Mouse (Mus musculus): ENCODE measurements around the gene Rbm4. TPM values are rescaled to one million over a fixed set of nuclear protein-coding genes. Genes with fewer than 3 reads are reported as not detected.

The Rbm4 gene
- total RNA-seq, 2 experiments from 2014 or later, result 27.9 to 31.1 TPM

- no peak for DNase-seq
Observed at GRCm38 (mm10) chr19:4739762-4740161, 53.9 kb downstream of the Rbm4 start.

- no peak for DNase-seq
Observed at GRCm38 (mm10) chr19:4739053-4739452, 54.6 kb downstream of the Rbm4 start.

- no peak for DNase-seq
Observed at GRCm38 (mm10) chr19:4737866-4738265, 55.8 kb downstream of the Rbm4 start.

Other genes starting within 250 kb of the Rbm4 start
- 1 to 10 TPM; 1.4 to 1.5 TPM for gene Lrfn4, start 178.2 kb downstream of the Rbm4 start, total RNA-seq (2021)
- gene Rce1, start 168.3 kb downstream of the Rbm4 start, total RNA-seq (2021), result 1 to 10 TPM; 3.9 to 6.5 TPM
- not detected for gene Gm960, start 95.2 kb downstream of the Rbm4 start, total RNA-seq (2021)
- gene Sptbn2, start 82.7 kb downstream of the Rbm4 start, total RNA-seq (2021), result under 1 TPM; 0.08 to 0.31 TPM
- gene Rbm4b, start 37.4 kb downstream of the Rbm4 start, total RNA-seq (2021), result 1 to 10 TPM; 1.9 to 2.1 TPM
- gene Gm21992, start 17.7 kb upstream of the Rbm4 start, total RNA-seq (2021), result 1 to 10 TPM; 8.9 to 9.4 TPM
- gene Rbm14, start 17.7 kb upstream of the Rbm4 start, total RNA-seq (2021), result 10 to 100 TPM; 11.1 to 11.2 TPM
- 10 to 100 TPM; 26.3 to 27.1 TPM for gene Ccs, start 45.4 kb upstream of the Rbm4 start, total RNA-seq (2021)
- not detected for gene Ccdc87, start 45.5 kb upstream of the Rbm4 start, total RNA-seq (2021)
- 10 to 100 TPM; 28.4 to 41.6 TPM for gene Ctsf, start 61.2 kb upstream of the Rbm4 start, total RNA-seq (2021)
- gene Actn3, start 84.0 kb upstream of the Rbm4 start, total RNA-seq (2021), result 1,000 to 10,000 TPM; 7,181 to 7,860 TPM
- 1 to 10 TPM; 2.4 to 2.8 TPM for gene Zdhhc24, start 84.8 kb upstream of the Rbm4 start, total RNA-seq (2021)
- gene Bbs1, start 112.7 kb upstream of the Rbm4 start, total RNA-seq (2021), result 1 to 10 TPM; 1.6 to 2.6 TPM
- gene Dpp3, start 134.4 kb upstream of the Rbm4 start, total RNA-seq (2021), result 10 to 100 TPM; 15.6 to 23.4 TPM
- 1 to 10 TPM in 1 of 2 experiments, under 1 TPM in 1; 0.87 to 1.2 TPM for gene Peli3, start 149.2 kb upstream of the Rbm4 start, total RNA-seq (2021)
- 10 to 100 TPM; 57.6 to 59.6 TPM for gene Mrpl11, start 168.2 kb upstream of the Rbm4 start, total RNA-seq (2021)
- not detected for gene Npas4, start 196.4 kb upstream of the Rbm4 start, total RNA-seq (2021)
- gene Slc29a2, start 230.0 kb upstream of the Rbm4 start, total RNA-seq (2021), result 10 to 100 TPM in 1 of 2 experiments, 1 to 10 TPM in 1; 7.9 to 11.6 TPM
- gene B4gat1, start 244.9 kb upstream of the Rbm4 start, total RNA-seq (2021), result 10 to 100 TPM; 17.9 to 20.1 TPM
- 1 to 10 TPM in 1 of 2 experiments, under 1 TPM in 1; 0.26 to 1.4 TPM for gene AC124502.3, start 245.0 kb upstream of the Rbm4 start, total RNA-seq (2021)
- 10 to 100 TPM; 11.6 to 12.6 TPM for gene Brms1, start 247.5 kb upstream of the Rbm4 start, total RNA-seq (2021)

All from gastrocnemius, postnatal 25 days (tissue).